Mouse (Mus musculus) right cerebral cortex, adult 18-20 months (tissue): ENCODE data around the gene Myl12a.
"Not testable (repeated sequence)": the region's sequence is repeated elsewhere in the genome, so short reads cannot be mapped to it uniquely, and the experiment has no call there.

ENCODE experiments used
- DNase-seq: peaks from one replicate; pipeline ENCODE4 v3.0.0; 2022; ENCODE audit warnings: mixed read lengths

Gene Myl12a

GRCm38 (mm10) chr17:70986831-70987660 lies 15.6 kb downstream of the Myl12a start:
- no peak for DNase-seq

- no peak for DNase-seq
Observed at GRCm38 (mm10) chr17:70986355-70986740, 16.3 kb downstream of the Myl12a start.

- DNase-seq, result no peak
Observed at GRCm38 (mm10) chr17:70985501-70986354, 16.9 kb downstream of the Myl12a start.

- DNase-seq, result no peak
Observed at GRCm38 (mm10) chr17:70979345-70980223, 23.1 kb downstream of the Myl12a start.

- no peak for DNase-seq
Observed at GRCm38 (mm10) chr17:70977799-70978198, 24.9 kb downstream of the Myl12a start.

- DNase-seq, result not testable (repeated sequence)
Observed at GRCm38 (mm10) chr17:70974065-70974464, 28.6 kb downstream of the Myl12a start.

- no peak for DNase-seq
Observed at GRCm38 (mm10) chr17:70973398-70973797, 29.3 kb downstream of the Myl12a start.

- no peak for DNase-seq
Observed at GRCm38 (mm10) chr17:70971206-70971605, 31.5 kb downstream of the Myl12a start.

- no peak for DNase-seq
Observed at GRCm38 (mm10) chr17:70968606-70969191, 34.0 kb downstream of the Myl12a start.

GRCm38 (mm10) chr17:70967646-70968045 lies 35.0 kb downstream of the Myl12a start:
- DNase-seq, result no peak

- DNase-seq, result no peak
Observed at GRCm38 (mm10) chr17:70967191-70967590, 35.5 kb downstream of the Myl12a start.

GRCm38 (mm10) chr17:70966126-70966525 lies 36.6 kb downstream of the Myl12a start:
- no peak for DNase-seq

GRCm38 (mm10) chr17:70965281-70965680 lies 37.4 kb downstream of the Myl12a start:
- no peak for DNase-seq

- peak; percentile 96 for DNase-seq
Observed at GRCm38 (mm10) chr17:70963546-70963945, 39.1 kb downstream of the Myl12a start.

GRCm38 (mm10) chr17:70951266-70951665 lies 51.4 kb downstream of the Myl12a start:
- DNase-seq, result no peak

GRCm38 (mm10) chr17:70949171-70949570 lies 53.5 kb downstream of the Myl12a start:
- no peak for DNase-seq

- no peak for DNase-seq
Observed at GRCm38 (mm10) chr17:70948721-70949120, 54.0 kb downstream of the Myl12a start.

GRCm38 (mm10) chr17:70943779-70944178 lies 58.9 kb downstream of the Myl12a start:
- DNase-seq, result no peak
